Mouse (Mus musculus) left cerebral cortex, adult 8-10 months (tissue): ENCODE results near the gene Onecut1. TPM values are rescaled to one million over a fixed set of nuclear protein-coding genes. Genes with fewer than 3 reads are reported as not detected.

Source experiments
- DNase-seq, 2 experiments: peaks; one replicate each; pipeline ENCODE4 v3.0.0; 2022; ENCODE audit warnings: low spot score in 2 of 2
- total RNA-seq, 4 experiments: library from RNA; stranded (reverse); gene quantifications; 2 replicates each; pipeline ENCODE4 v1.2.4; 2022

Gene Onecut1
- total RNA-seq, 4 experiments from 2014 or later, result 0.08 to 0.21 (median 0.18) TPM

- DNase-seq, result no peak
Observed at GRCm38 (mm10) chr9:74910226-74910759, 48.6 kb downstream of the Onecut1 start.

DNA sequence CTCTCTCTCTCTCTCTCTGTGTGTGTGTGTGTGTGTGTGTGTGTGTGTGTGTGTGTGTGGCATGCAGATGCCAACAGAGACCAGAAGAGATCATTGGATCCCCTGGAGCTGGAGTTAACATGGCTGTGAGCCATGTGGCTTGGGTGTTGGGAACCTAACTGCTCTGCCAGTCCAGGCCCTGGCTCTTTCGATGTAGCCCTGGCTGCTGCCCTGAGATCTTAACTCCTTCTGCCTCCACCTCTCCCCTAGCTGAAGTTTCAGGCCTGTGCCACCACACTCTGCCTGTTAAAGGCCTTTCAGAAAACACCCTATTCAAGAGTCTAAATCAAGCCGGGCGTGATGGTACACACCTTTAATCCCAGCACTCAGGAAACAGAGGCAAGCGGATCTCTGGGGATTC is 49.7 kb downstream of the Onecut1 start:
- DNase-seq, result no peak

- no peak for DNase-seq
Observed at GRCm38 (mm10) chr9:74911919-74912318, 50.2 kb downstream of the Onecut1 start.

DNA sequence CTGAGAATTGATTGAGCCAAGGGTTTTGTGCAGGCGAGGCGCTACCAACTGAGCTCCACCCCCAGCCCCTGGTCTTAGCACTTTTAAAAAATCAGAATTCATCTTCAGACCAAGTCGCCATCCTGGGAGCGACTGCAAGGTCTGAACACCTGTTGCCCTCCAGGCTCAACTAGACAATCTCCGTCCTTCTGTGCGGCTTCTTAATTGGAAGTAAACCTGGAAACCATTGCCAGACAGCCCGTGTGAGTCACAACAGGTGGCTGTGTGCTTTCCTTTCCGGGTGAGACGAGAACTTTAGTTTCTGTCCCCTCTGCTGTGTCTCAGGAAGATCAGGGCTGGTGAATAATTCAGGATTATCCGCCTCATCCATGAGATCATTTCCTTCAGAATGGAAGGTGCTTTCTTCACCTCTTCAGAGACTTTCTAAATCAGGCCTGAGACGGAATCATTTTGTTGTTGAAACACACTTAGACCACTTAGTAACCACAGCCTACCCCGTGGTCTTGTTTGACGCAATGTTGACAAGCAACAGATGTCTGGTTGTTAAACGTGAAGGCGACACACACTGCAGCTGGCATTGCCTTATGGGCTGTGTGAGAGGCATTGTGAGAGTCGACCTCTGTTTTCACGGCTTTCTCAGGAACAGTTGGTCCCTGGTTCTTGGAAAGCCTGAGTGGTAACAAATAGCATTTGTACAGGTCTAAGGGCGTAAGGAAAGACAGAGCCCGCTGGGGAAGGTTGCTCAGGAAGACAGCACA is 51.1 kb downstream of the Onecut1 start:
- DNase-seq, result no peak

GRCm38 (mm10) chr9:74915611-74916010 is 53.9 kb downstream of the Onecut1 start:
- DNase-seq, result no peak

- no peak for DNase-seq
Observed at GRCm38 (mm10) chr9:74920450-74920849, 58.7 kb downstream of the Onecut1 start.

GRCm38 (mm10) chr9:74921422-74921821 is 59.7 kb downstream of the Onecut1 start:
- no peak for DNase-seq

GRCm38 (mm10) chr9:74922884-74923283 is 61.2 kb downstream of the Onecut1 start:
- DNase-seq, result no peak

- DNase-seq, result no peak
Observed at GRCm38 (mm10) chr9:74923291-74923977, 61.7 kb downstream of the Onecut1 start.

- no peak for DNase-seq
Observed at GRCm38 (mm10) chr9:74925220-74925769, 63.6 kb downstream of the Onecut1 start.

- no peak for DNase-seq
Observed at GRCm38 (mm10) chr9:74929981-74930423, 68.3 kb downstream of the Onecut1 start.

DNA sequence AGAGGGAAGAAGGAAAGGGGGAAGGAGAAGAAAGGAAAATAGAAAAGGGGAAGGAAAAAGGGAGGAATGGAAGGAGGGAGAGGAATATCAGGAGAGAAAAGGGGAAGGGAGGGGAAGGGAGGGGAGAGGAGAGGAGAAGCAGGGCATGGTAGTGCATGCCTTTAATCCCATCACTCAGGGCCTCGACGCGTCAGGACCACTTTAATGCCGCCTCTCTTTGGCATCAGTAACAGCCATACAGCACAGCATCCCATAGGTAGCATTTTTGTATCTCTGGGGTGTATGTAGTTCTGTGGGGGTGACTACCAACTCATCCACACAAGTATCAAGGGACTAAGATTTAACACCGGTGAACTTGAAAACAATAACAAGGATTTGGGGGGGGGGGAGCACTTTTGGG is 68.9 kb downstream of the Onecut1 start:
- DNase-seq, result no peak

DNA sequence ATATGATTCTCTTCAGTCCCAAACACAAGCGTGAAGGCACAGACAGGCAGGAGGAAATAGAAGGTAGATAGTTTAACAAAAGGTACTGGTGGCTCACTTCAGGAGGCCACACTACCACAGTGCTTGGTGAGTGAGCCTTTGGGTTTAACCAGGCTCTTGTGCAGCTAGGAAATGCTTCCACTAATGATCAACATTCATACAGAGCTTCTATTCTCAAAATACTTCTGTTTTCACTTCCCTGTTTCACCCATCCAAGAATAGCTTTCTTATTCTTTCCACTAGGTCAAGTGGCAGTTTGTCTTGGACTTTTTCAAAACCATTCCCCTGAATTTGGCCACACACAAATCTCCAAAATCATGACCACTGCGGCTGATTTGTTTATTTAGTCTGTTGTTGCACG is 73.6 kb downstream of the Onecut1 start:
- DNase-seq, result no peak

DNA sequence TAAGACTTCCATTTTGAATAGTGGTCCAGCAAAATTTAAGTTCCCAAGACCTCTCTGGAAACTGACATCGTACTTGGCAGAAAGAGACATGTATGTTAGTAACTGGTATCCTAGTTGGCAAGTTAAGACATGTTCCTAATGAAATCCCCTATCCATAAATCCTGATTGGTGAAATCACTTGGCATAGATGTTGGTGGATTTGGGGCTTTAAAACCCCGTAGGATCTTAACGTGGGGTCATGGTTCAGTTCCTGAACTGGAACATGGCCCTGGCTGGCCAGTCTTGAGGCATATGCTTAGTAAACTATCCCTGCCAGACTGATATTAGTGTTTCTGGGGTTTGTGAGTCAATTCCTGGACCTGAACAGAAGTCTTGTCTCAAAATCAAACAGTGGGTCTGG is 76.0 kb downstream of the Onecut1 start:
- DNase-seq, result no peak

- DNase-seq, result no peak
Observed at GRCm38 (mm10) chr9:74938670-74939534, 77.2 kb downstream of the Onecut1 start.

Other genes starting within 250 kb of the Onecut1 start
- 10 to 100 TPM; 42.1 to 49.9 (median 43.5) TPM for gene Fam214a, start 91.0 kb downstream of the Onecut1 start, total RNA-seq
- 100 to 1,000 TPM; 449 to 488 (median 466) TPM for gene Arpp19, start 175.7 kb downstream of the Onecut1 start, total RNA-seq
- 100 to 1,000 TPM; 288 to 326 (median 308) TPM for gene Myo5a, start 209.1 kb downstream of the Onecut1 start, total RNA-seq